Mouse (Mus musculus): Measurements from ENCODE around the gene Amd2.

Amd2 gene

GRCm38 (mm10) chr10:35711792-35712191 lies at the start of gene Amd2:
Gene Amd2 (minus strand): TSS chr10:35711892.
- in situ Hi-C loops (cut with MboI, MseI), result no loop called here

- in situ Hi-C loops (cut with MboI, MseI), result no loop called here
These were observed 49.6 kb upstream of the Amd2 start for GRCm38 (mm10) chr10:35761280-35761679.

- in situ Hi-C loops (cut with MboI, MseI), result no loop called here
These were observed 25.9 kb upstream of the Amd2 start for GRCm38 (mm10) chr10:35737639-35738038.

- in situ Hi-C loops (cut with MboI, MseI), result no loop called here
These were observed 2.6 kb upstream of the Amd2 start for GRCm38 (mm10) chr10:35714266-35714665.

Measured in T-helper 17 cell (primary cell).